Mouse (Mus musculus): ENCODE measurements around the gene Ago1. TPM values are rescaled to one million over a fixed set of nuclear protein-coding genes. Genes with fewer than 3 reads are reported as not detected.

Ago1 gene
- polyA plus RNA-seq, 1 experiment from 2014 or later, result 5.4 TPM

DNA sequence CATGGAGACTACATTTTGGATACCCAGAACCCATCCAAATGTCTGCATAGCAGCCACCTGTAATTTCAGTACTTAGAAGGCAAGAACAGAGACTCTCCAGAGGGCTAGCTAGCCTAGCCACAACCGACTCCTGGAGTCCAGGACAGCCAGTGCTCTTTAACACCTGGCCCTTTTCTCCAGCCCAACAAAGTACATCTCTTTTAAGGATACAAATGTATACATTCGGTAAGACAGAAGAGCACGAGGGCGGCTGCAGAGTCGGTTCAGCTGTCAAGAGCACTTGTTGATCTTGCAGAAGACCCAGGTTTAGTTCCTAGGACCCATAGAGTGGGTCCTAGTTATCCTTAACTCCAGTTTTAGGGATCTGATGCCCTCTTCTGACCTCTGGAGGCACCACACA, 13.1 kb upstream of the Ago1 start:
- no peak overlapping the region for H3K27ac ChIP-seq (ENCODE audit: low read length)
- 80% methylated on average over 5 of the region's 5 CpGs for WGBS
- H3K4me3 ChIP-seq (ENCODE audit: low read depth, low read length), result no peak overlapping the region
- DNase-seq (ENCODE audit: low spot score) (no peak), ATAC-seq (no peak)
- TF ChIP-seq CTCF (IDR thresholded peaks at IDR 0.05), result no peak
- no peak for TF ChIP-seq EP300 (IDR thresholded peaks at IDR 0.05)
- no peaks in the 10 kb centered on the region for H3K9me3 ChIP-seq (ENCODE audit: low read length)
- H3K36me3 ChIP-seq (ENCODE audit: insufficient read depth, low read length), result no peaks in the 10 kb centered on the region
- H3K27me3 ChIP-seq (replicated peaks; ENCODE audit: insufficient read depth, low read length), result no peaks in the 10 kb centered on the region
- H3K4me1 ChIP-seq (ENCODE audit: insufficient read depth, low read depth, low read length), result no peaks in the 10 kb centered on the region
- no peak overlapping the region for H3K4me2 ChIP-seq (replicated peaks; ENCODE audit: low read depth, low read length)
- no peak overlapping the region for H3K9ac ChIP-seq (replicated peaks; ENCODE audit: low read depth)

DNA sequence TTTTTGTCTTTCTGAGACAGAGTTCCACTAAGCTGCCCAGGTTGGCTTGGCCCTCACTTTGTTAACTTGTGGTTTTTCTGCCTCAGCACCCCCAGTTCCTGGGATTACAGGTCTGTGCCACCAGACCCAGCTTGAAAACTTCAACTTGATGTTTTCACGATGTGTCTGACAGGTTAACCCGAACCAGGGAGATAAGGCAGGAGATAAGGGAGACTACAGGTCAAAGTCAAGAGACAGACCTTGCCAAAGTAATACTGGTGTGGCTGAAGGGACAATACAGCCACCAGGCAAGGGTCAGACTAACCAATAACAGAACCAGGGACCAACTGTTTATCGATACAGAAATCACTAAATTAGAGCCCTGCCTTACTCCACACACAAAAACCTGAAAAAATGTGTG, 11.9 kb upstream of the Ago1 start:
- 28% methylated on average over 3 of the region's 3 CpGs for WGBS
- Histone ChIP-seq H3K36me3 (ENCODE audit: insufficient read depth, low read length) (no peaks in the 10 kb centered on the region), H3K27me3 (replicated peaks; ENCODE audit: insufficient read depth, low read length) (no peaks in the 10 kb centered on the region), H3K4me2 (replicated peaks; ENCODE audit: low read depth, low read length) (no peak overlapping the region), H3K9ac (replicated peaks; ENCODE audit: low read depth) (no peak overlapping the region), H3K27ac (ENCODE audit: low read length) (no peak overlapping the region), H3K9me3 (ENCODE audit: low read length) (no peaks in the 10 kb centered on the region), H3K4me3 (ENCODE audit: low read depth, low read length) (no peak overlapping the region), H3K4me1 (ENCODE audit: insufficient read depth, low read depth, low read length) (no peaks in the 10 kb centered on the region)
- ATAC-seq, result no peak
- TF ChIP-seq EP300 (IDR thresholded peaks at IDR 0.05), result no peak
- no peak for DNase-seq (ENCODE audit: low spot score)

DNA sequence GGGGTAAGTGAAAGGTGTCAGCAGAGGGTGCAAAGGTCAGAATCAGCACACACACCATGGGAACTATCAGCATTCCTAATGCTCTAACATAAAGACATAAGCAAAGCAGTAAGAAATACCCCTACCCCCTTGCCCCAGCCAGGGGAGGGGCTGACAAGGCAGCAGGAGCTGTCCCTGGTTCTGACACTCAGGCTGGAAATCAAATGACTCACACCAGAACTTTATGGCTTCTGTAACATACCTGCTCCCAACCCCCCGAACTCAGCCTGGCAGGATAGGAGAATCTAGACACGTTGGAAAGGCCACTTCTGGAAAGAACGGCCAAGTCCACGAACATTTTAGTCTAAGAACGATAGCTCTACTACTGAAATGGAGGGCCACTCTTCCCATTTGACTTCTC, 4.6 kb upstream of the Ago1 start:
- H3K27ac ChIP-seq (ENCODE audit: low read length), result no peak overlapping the region
- no peaks in the 10 kb centered on the region for H3K9me3 ChIP-seq (ENCODE audit: low read length)
- H3K9ac ChIP-seq (replicated peaks; ENCODE audit: low read depth), result no peak overlapping the region
- H3K36me3 ChIP-seq (ENCODE audit: insufficient read depth, low read length), result no peaks in the 10 kb centered on the region
- no peak for TF ChIP-seq CTCF (IDR thresholded peaks at IDR 0.05)
- no peak for TF ChIP-seq EP300 (IDR thresholded peaks at IDR 0.05)
- H3K4me1 ChIP-seq (ENCODE audit: insufficient read depth, low read depth, low read length), result 0 out of 2 replicates have a peak, but pooled peaks cover 2% of the 10 kb centered on the region
- H3K4me3 ChIP-seq (ENCODE audit: low read depth, low read length), result no peak overlapping the region
- no peaks in the 10 kb centered on the region for H3K27me3 ChIP-seq (replicated peaks; ENCODE audit: insufficient read depth, low read length)
- DNase-seq (ENCODE audit: low spot score) (no peak), ATAC-seq (no peak)
- H3K4me2 ChIP-seq (replicated peaks; ENCODE audit: low read depth, low read length), result no peak overlapping the region
- 41% methylated on average over 5 of the region's 5 CpGs for WGBS

DNA sequence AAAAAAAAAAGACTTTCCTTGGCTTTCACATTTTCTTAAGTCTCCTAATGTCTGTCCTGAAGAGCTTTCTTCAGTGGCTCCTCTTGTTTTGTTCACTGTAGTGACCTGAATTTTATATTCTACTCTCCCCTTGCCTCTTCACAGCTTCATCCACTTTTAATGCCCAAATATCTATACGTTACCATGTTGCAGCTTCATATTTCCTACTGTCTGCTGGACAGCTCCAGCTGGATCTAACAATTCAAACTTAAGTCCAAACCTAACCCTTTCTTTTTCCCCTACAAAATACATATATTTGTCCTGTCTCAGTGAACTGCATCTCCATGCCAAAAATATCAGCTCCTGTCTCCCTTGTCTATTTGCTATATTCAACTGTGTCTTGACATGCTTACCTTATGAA, 951 bp upstream of the Ago1 start:
- no peaks in the 10 kb centered on the region for H3K9me3 ChIP-seq (ENCODE audit: low read length)
- no peaks in the 10 kb centered on the region for H3K36me3 ChIP-seq (ENCODE audit: insufficient read depth, low read length)
- H3K4me2 ChIP-seq (replicated peaks; ENCODE audit: low read depth, low read length), result no peak overlapping the region
- DNase-seq (ENCODE audit: low spot score) (no peak), ATAC-seq (no peak)
- H3K4me1 ChIP-seq (ENCODE audit: insufficient read depth, low read depth, low read length), result peaks cover 16% of the 10 kb centered on the region; the same call in 1 of the 2 replicates
- WGBS, result 40% methylated on average over 1 of the region's 1 CpGs
- H3K4me3 ChIP-seq (ENCODE audit: low read depth, low read length), result no peak overlapping the region
- no peak for TF ChIP-seq CTCF (IDR thresholded peaks at IDR 0.05)
- H3K27ac ChIP-seq (ENCODE audit: low read length), result no peak overlapping the region
- no peaks in the 10 kb centered on the region for H3K27me3 ChIP-seq (replicated peaks; ENCODE audit: insufficient read depth, low read length)
- no peak overlapping the region for H3K9ac ChIP-seq (replicated peaks; ENCODE audit: low read depth)

DNA sequence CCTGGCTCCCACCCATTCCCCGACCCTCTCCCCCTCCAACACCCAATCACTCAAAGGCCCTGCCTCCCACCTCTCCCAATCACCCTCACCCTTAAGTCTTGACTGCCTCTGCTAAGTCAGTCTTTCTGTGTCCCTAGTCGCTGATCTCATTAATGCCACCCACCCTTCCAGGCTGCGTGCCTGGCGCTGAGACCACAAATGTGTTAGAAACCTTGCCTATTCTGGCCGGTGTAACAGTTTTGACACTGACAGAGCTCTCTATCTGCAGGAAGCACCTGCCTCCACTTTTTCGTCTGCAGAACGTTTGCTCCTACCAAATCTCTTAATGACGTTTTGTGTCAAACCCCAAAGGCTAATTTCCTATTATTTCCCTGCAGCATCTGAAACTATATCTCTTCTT, 542 bp upstream of the Ago1 start:
- Histone ChIP-seq H3K36me3 (ENCODE audit: insufficient read depth, low read length) (no peaks in the 10 kb centered on the region), H3K4me3 (ENCODE audit: low read depth, low read length) (peak overlapping the region; percentile 90), H3K9me3 (ENCODE audit: low read length) (no peaks in the 10 kb centered on the region), H3K27ac (ENCODE audit: low read length) (peak overlapping the region; percentile 38; the same call in 1 of the 2 replicates), H3K9ac (replicated peaks; ENCODE audit: low read depth) (no peak overlapping the region), H3K4me1 (ENCODE audit: insufficient read depth, low read depth, low read length) (peaks cover 16% of the 10 kb centered on the region; the same call in 1 of the 2 replicates), H3K4me2 (replicated peaks; ENCODE audit: low read depth, low read length) (peak overlapping the region; percentile 83), H3K27me3 (replicated peaks; ENCODE audit: insufficient read depth, low read length) (no peaks in the 10 kb centered on the region)
- ATAC-seq (no peak), DNase-seq (ENCODE audit: low spot score) (no peak)
- WGBS, result 6% methylated on average over 8 of the region's 8 CpGs
- no peak for TF ChIP-seq EP300 (IDR thresholded peaks at IDR 0.05)
- no peak for TF ChIP-seq CTCF (IDR thresholded peaks at IDR 0.05)

DNA sequence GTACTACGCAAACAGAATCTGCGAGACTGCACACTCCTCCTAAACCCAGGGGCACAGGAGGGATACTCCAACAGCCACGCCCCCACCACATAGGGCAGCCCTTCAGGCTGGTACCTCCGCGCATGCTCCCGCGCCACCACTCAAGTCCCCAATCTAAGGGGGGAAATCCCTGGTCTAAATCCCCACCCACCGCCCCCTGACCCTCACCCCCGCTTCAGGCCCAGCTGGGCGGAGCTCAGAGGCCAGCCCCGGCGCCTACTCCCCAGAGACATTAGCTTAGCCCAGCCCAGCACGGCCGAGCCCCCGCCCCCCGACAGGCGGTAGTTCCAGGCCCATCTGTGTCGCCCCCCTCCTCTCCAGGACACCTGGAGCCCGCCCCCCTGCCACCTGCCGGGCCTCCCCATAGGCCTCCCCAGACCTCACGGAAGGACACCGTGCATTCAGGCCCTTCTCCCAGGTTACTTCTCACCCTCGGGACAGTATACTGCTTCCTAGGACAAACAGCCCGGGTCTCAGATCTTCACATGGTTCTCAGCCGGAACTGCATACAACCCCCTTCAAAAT, 580 bp downstream of the Ago1 start:
- WGBS, result under 1% methylated on average over 22 of the region's 25 CpGs
- TF ChIP-seq CTCF (IDR thresholded peaks at IDR 0.05) (no peak), EP300 (IDR thresholded peaks at IDR 0.05) (no peak)
- Histone ChIP-seq H3K27me3 (replicated peaks; ENCODE audit: insufficient read depth, low read length) (no peaks in the 10 kb centered on the region), H3K4me2 (replicated peaks; ENCODE audit: low read depth, low read length) (peak overlapping the region; percentile 83), H3K9me3 (ENCODE audit: low read length) (no peaks in the 10 kb centered on the region), H3K27ac (ENCODE audit: low read length) (peak overlapping the region; percentile 85), H3K36me3 (ENCODE audit: insufficient read depth, low read length) (no peaks in the 10 kb centered on the region), H3K9ac (replicated peaks; ENCODE audit: low read depth) (peak overlapping the region; percentile 73), H3K4me3 (ENCODE audit: low read depth, low read length) (peak overlapping the region; percentile 90), H3K4me1 (ENCODE audit: insufficient read depth, low read depth, low read length) (peaks cover 16% of the 10 kb centered on the region; the same call in 1 of the 2 replicates)
- DNase-seq (ENCODE audit: low spot score) (peak; percentile 83), ATAC-seq (peak; percentile 64)

All from lung, postnatal 0 days (tissue).